Mouse (Mus musculus) olfactory bulb, adult 2 months (tissue): ENCODE measurements around the gene Dot1l. TPM values are rescaled to one million over a fixed set of nuclear protein-coding genes. Genes with fewer than 3 reads are reported as not detected.
A peak's percentile ranks its signal among the peaks of the same experiment; 100 is the strongest.

Experiments
- H3K27ac ChIP-seq: fragments of 200-500 bp; 2 replicates; pipeline ENCODE4 v1.5.1; 2012; ENCODE audit warnings: low read depth, low read length; ENCODE audit not compliant: insufficient read depth
- H3K4me1 ChIP-seq: fragments of 200-500 bp; 2 replicates; pipeline ENCODE4 v1.6.1; 2012; ENCODE audit warnings: low read length; ENCODE audit not compliant: control insufficient read depth, insufficient read depth
- H3K4me3 ChIP-seq: fragments of 200-500 bp; 2 replicates; pipeline ENCODE4 v1.5.1; 2012; ENCODE audit warnings: mild to moderate bottlenecking, low read depth, low read length, moderate library complexity; ENCODE audit not compliant: insufficient read depth
- CTCF ChIP-seq: fragments of 200-500 bp; IDR thresholded peaks from 2 replicates; pipeline ENCODE4 v1.5.1; 2012; ENCODE audit warnings: low read depth, mild to moderate bottlenecking, low read length, moderate library complexity; ENCODE audit not compliant: insufficient read depth
- POLR2A ChIP-seq: fragments of 200-500 bp; IDR thresholded peaks from 2 replicates; pipeline ENCODE4 v1.6.1; 2012; ENCODE audit warnings: mild to moderate bottlenecking, low read depth, low read length, moderate library complexity; ENCODE audit not compliant: insufficient read depth
- WGBS: fragments of 180-500 bp; shearing (Covaris S2); methylation state at CpG from one replicate; pipeline ENCODE4 v1.1.7; 2018; 5-methylcytosine and 5-hydroxymethylcytosine counted together
- polyA plus RNA-seq: library from polyadenylated mRNA; stranded (reverse); fragments of >200 nt; gene quantifications from 2 replicates; pipeline ENCODE4 v1.2.4, GENCODE M21; 2012; ENCODE audit warnings: low replicate concordance; ENCODE audit not compliant: missing spikeins, insufficient read depth, insufficient read length

The Dot1l gene
- polyA plus RNA-seq, 1 experiment = 235 TPM

DNA sequence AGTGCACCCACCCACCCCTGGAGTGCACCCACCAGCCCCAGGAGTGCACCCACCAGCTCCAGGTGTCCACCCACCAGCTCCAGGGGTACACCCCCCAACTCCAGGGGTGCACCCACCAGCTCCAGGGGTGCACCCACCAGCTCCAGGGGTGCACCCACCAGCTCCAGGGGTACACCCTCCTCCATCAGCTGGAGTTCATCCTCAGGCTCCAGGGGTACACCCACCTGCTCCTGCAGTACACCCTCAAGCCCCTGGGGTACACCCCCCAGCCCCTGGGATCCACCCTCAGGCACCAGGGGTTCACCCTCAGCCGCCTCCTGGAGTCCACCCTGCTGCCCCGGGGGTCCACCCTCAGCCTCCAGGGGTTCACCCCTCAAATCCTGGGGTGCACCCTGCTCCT lies 49.3 kb downstream of the Dot1l start:
- H3K4me3 ChIP-seq = no peak overlapping the region
- WGBS = 92% methylated on average over 2 of the region's 2 CpGs
- TF ChIP-seq CTCF = no peak
- TF ChIP-seq POLR2A = no peak
- H3K27ac ChIP-seq = no peak overlapping the region
- H3K4me1 ChIP-seq = peaks cover 45% of the 10 kb centered on the region

GRCm38 (mm10) chr10:80804916-80805315 lies 49.9 kb downstream of the Dot1l start, which contains the start of gene Amh:
Amh (plus strand) TSS chr10:80805243.
- H3K27ac ChIP-seq = no peak within 1 kb of the TSS
- 75% methylated on average over 6 of the region's 6 CpGs for WGBS
- H3K4me1 ChIP-seq = peaks cover 43% of the 10 kb centered on the region
- no peak for TF ChIP-seq CTCF
- no peak for TF ChIP-seq POLR2A
- no peak within 1 kb of the TSS for H3K4me3 ChIP-seq

DNA sequence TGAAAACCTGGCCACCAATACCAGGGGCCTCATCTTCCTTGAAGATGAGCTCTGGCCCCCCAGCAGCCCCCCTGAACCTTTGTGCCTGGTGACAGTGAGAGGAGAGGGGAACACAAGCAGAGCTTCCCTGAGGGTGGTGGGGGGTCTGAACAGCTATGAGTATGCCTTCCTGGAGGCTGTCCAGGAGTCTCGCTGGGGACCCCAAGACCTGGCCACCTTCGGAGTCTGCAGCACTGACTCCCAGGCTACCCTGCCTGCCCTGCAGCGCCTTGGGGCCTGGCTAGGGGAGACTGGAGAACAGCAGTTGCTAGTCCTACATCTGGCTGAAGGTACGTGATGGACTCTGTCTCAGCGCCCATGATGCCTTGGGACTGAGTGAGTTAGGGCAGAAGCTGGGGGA lies 50.3 kb downstream of the Dot1l start:
- TF ChIP-seq CTCF (no peak), POLR2A (no peak)
- H3K4me1 ChIP-seq = peaks cover 44% of the 10 kb centered on the region
- 83% methylated on average over 5 of the region's 5 CpGs for WGBS
- H3K4me3 ChIP-seq = no peak overlapping the region
- H3K27ac ChIP-seq = no peak overlapping the region

- WGBS = 14% methylated on average over 3 of the region's 3 CpGs
- no peak overlapping the region for H3K27ac ChIP-seq
- peaks cover 47% of the 10 kb centered on the region for H3K4me1 ChIP-seq
- TF ChIP-seq POLR2A (no peak), CTCF (peak; percentile 80; the same call in 1 of the 2 replicates)
- H3K4me3 ChIP-seq = no peak overlapping the region
These were observed 50.9 kb downstream of the Dot1l start for GRCm38 (mm10) chr10:80805925-80806324.

- WGBS = 32% methylated on average over 34 of the region's 34 CpGs
- Histone ChIP-seq H3K27ac (peak overlapping the region; percentile 73), H3K4me3 (peak overlapping the region; percentile 51), H3K4me1 (peaks cover 45% of the 10 kb centered on the region)
- TF ChIP-seq POLR2A (no peak), CTCF (no peak)
These were observed 51.5 kb downstream of the Dot1l start for GRCm38 (mm10) chr10:80806341-80807056.

- TF ChIP-seq CTCF = no peak
- peak; percentile 61; the same call in 1 of the 2 replicates for TF ChIP-seq POLR2A
- WGBS = under 1% methylated on average over 58 of the region's 58 CpGs
These were observed 52.1 kb downstream of the Dot1l start for GRCm38 (mm10) chr10:80807057-80807627.

GRCm38 (mm10) chr10:80808099-80808984 lies 53.3 kb downstream of the Dot1l start:
- TF ChIP-seq POLR2A (0 out of 2 replicates have a peak, but pooled peaks have one; percentile 16), CTCF (no peak)
- Histone ChIP-seq H3K4me3 (peak overlapping the region; percentile 8), H3K4me1 (peaks cover 45% of the 10 kb centered on the region), H3K27ac (peak overlapping the region; percentile 81; the same call in 1 of the 2 replicates)
- 22% methylated on average over 40 of the region's 40 CpGs for WGBS

More at GRCm38 (mm10) chr10:80807057-80807627, 52.1 kb downstream of the Dot1l start:
- Histone ChIP-seq H3K27ac (peak overlapping the region; percentile 73), H3K4me3 (peak overlapping the region; percentile 51), H3K4me1 (peaks cover 45% of the 10 kb centered on the region)

DNA sequence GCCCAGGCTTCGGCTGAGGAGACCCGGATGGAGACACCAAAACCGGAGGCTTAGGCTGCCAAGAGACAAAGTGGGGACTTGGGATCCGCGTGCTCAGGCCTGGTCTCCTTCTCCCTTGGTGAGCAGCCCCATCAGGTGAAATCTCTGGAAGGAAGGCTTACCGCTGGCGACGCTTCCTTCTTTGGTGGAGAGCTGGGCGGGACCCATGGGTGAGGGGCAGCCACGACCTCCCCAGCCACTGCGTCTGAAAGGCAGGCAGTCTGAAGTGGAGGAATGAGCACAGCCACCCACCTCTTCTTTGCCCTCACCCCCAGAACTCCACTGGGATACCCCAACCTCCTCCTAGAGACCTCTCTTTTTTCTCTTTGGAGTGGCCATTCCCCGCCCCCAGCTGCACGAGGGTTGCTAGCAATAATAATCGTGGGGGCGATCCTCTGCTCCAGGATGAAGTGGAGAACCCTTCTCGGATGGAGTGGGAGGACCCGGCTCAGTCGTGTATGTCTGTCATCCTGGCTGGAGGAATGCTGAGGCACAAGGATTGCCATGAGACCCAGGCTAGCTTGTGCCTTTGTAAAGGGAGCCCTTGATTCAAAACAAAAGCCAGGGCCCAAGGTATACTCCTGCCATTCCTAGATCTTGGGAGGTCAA lies 54.1 kb downstream of the Dot1l start:
- Histone ChIP-seq H3K4me3 (peak overlapping the region; percentile 8), H3K27ac (no peak overlapping the region), H3K4me1 (peaks cover 45% of the 10 kb centered on the region)
- 8% methylated on average over 17 of the region's 18 CpGs for WGBS
- TF ChIP-seq CTCF (no peak), POLR2A (no peak)
